Mouse (Mus musculus): Measurements from ENCODE around the gene Sec14l3. TPM values are rescaled to one million over a fixed set of nuclear protein-coding genes. Genes with fewer than 3 reads are reported as not detected.
"Not testable (repeated sequence)": the region's sequence is repeated elsewhere in the genome, so short reads cannot be mapped to it uniquely, and the experiment has no call there.

Sec14l3 gene
- polyA plus RNA-seq, 1 experiment: not detected

DNA sequence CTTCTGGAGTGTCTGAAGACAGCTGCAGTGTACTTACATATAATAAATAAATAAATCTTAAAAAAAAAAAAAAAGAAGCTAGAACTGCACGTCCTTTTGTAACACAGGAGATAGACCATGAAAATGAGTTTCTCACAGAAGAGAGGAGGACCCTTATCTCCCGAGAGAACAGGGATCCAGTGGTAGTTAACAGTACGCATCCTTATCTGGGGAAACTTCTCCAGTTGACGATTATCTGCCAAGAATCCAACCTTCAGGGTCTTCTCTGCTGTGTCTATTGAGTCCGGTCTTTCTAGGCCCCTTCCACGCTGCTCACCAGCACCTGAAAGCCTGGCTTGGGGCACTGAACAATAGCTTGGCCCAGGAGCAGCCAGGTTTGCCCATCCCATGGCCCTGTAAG, 49.3 kb downstream of the Sec14l3 start:
- H3K4me3 ChIP-seq (ENCODE audit: insufficient read depth, low read length): no peak overlapping the region
- no peaks in the 10 kb centered on the region for H3K4me1 ChIP-seq (ENCODE audit: control insufficient read depth, insufficient read depth, low read length)
- H3K27ac ChIP-seq (ENCODE audit: insufficient read depth, low read length): no peak overlapping the region
- TF ChIP-seq POLR2A (IDR thresholded peaks at IDR 0.05; ENCODE audit: low read depth, low read length) (no peak), CTCF (IDR thresholded peaks at IDR 0.05; ENCODE audit: borderline replicate concordance, insufficient read depth, low read length) (no peak)

DNA sequence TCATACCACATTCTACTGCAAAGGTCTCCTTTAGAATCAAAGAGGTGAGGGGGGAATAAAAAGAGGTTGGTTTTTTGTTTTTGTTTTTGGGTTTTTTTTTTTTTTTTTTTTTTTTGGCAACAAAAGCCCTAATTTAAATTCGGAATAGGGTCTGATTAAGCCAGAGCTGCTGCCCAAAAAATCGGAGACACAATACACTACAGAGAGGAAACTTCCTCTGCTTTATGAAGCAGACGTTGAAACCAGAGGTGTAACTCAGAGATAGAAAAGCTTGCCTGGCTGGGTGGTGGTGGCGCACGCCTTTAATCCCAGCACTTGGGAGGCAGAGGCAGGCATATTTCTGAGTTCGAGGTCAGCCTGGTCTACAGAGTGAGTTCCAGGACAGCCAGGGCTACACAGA, 49.9 kb downstream of the Sec14l3 start:
- H3K4me3 ChIP-seq (ENCODE audit: insufficient read depth, low read length); H3K27ac ChIP-seq (ENCODE audit: insufficient read depth, low read length); H3K4me1 ChIP-seq (ENCODE audit: control insufficient read depth, insufficient read depth, low read length): not testable (repeated sequence)

DNA sequence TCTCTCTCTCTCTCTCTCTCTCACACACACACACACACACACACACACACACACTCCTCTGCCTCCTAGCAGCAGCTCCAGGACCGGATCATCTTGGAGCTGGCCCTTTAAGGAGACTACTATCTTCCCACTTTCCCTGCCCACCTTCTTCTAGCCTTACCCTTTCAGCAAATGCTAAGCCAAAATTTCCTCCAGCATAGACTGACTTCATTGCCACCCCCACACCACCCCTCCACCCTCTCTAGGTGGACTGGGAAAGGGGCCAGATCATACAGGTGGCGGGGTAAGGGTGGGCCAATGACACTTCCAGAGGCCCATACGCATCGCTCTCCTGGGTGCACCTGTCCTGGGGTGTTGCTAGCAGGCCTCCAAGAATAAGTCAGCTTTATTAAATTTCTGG, 50.8 kb downstream of the Sec14l3 start:
- Histone ChIP-seq H3K4me1 (ENCODE audit: control insufficient read depth, insufficient read depth, low read length) (no peaks in the 10 kb centered on the region), H3K27ac (ENCODE audit: insufficient read depth, low read length) (no peak overlapping the region), H3K4me3 (ENCODE audit: insufficient read depth, low read length) (no peak overlapping the region)
- TF ChIP-seq POLR2A (IDR thresholded peaks at IDR 0.05; ENCODE audit: low read depth, low read length) (no peak), CTCF (IDR thresholded peaks at IDR 0.05; ENCODE audit: borderline replicate concordance, insufficient read depth, low read length) (no peak)

DNA sequence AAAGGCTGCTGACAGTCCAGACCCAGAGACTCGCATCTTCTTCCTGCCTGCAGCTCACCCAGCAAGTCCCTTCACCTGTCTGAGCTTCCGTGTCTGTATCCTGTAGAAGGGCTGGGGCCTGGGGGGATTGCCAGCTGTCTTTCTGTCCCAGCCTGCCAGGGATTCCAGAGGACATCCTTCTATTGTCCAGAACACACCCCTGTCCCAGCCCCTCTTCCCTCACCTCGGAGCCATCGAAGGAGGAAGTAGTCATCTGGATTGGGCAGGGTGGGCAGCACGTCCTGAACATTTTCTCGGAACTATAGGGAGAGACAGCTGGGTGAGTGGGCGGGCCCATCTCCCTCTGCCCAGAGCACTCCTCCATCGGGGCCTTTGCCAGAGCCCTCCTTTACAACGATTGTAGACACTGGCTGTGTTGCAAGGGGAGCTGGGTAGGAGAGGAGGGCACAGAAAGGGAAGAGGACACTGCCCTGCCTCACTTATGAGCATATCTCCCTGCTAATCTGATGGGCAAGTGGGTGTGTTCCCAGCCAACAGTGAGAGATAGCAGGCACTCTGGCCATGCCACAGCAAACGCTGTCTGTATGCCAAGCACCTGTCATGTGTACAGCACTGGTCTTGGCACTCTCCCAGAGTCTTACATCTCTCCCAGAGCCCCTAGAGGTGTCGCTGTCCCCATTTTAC, 52.0 kb downstream of the Sec14l3 start:
- TF ChIP-seq CTCF (IDR thresholded peaks at IDR 0.05; ENCODE audit: borderline replicate concordance, insufficient read depth, low read length) (no peak), POLR2A (IDR thresholded peaks at IDR 0.05; ENCODE audit: low read depth, low read length) (no peak)
- no peak overlapping the region for H3K4me3 ChIP-seq (ENCODE audit: insufficient read depth, low read length)
- H3K27ac ChIP-seq (ENCODE audit: insufficient read depth, low read length): no peak overlapping the region
- no peaks in the 10 kb centered on the region for H3K4me1 ChIP-seq (ENCODE audit: control insufficient read depth, insufficient read depth, low read length)

DNA sequence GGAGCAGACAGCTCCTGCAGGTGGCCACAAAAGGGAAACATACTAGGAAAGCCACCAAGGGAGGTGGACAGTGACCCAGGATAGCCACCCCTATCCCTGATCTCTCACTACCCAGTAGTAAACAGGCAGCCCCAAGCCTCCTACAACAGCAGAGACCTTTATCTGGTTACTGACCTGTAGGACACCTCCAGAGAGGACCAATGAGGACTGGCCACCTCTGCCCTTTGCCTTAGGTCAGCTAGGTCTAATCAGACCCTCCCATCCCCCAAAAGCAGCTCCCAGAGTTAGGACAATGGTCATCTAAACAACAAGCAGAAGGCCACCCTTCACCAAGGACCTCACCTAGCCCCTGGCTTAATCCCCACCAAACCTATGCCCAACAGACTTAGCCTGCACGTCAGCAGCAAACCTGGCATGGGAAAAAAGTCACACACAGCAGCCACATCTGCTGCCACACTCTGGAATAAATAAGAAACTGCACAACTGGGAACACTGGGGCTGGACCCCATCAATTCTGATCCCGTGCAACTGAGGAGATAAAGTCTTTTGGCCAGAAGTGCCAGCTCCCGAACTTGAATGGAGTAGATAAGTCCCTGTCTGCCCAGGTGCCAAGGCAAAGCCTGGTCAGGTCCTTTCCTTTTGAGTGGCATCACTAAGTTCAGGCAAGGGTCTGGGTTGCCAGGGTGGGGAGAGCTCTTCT, 52.9 kb downstream of the Sec14l3 start:
- TF ChIP-seq CTCF (IDR thresholded peaks at IDR 0.05; ENCODE audit: borderline replicate concordance, insufficient read depth, low read length) (no peak), POLR2A (IDR thresholded peaks at IDR 0.05; ENCODE audit: low read depth, low read length) (no peak)

DNA sequence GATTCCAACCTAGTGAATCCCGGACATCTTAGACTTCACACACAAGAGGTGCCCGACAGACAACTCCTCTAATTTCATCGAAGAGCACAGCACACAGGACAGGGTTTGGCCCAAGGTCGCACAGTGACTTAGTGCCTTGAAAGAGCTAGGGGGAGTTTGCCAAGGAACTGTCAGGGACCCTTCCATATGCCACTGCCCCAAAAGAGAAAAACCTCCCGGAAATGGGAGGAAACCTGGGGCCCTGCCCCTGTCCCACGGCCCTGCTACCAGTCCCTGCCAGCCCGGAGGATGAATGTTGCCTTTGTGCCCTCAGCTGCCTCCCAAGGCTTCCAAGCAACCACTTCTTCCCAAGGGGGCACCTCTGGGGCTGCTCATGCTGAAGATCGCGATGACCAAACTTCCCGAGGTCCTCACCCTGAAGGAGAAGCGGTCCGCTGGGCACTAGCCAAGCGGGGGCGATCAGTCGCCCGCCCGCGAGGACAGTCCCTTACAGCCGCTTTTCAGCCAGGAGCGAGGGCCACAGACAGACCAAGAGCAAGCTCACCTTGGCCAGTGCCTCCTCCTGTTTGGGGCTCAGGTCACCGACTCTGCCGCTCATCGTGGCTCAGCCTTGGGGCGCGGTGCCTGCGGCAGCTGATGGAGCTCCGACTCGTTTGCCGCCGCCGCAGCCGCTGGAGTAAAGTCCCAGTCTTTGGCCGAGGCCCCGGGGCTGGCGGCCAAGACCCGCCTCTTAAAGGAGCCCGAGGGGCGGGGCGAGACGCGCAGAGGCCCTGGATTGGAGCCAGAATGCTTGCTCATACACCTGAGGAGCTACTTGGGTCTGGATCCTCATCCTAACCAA, 53.7 kb downstream of the Sec14l3 start:
- Histone ChIP-seq H3K4me1 (ENCODE audit: control insufficient read depth, insufficient read depth, low read length) (no peaks in the 10 kb centered on the region), H3K4me3 (ENCODE audit: insufficient read depth, low read length) (peak overlapping the region; percentile 60), H3K27ac (ENCODE audit: insufficient read depth, low read length) (no peak overlapping the region)
- peak; percentile 61 for TF ChIP-seq POLR2A (IDR thresholded peaks at IDR 0.05; ENCODE audit: low read depth, low read length)
- no peak for TF ChIP-seq CTCF (IDR thresholded peaks at IDR 0.05; ENCODE audit: borderline replicate concordance, insufficient read depth, low read length)

More for the DNA sequence above, 52.9 kb downstream of the Sec14l3 start:
- Histone ChIP-seq H3K4me1 (ENCODE audit: control insufficient read depth, insufficient read depth, low read length) (no peaks in the 10 kb centered on the region), H3K27ac (ENCODE audit: insufficient read depth, low read length) (no peak overlapping the region), H3K4me3 (ENCODE audit: insufficient read depth, low read length) (peak overlapping the region; percentile 60)

DNA sequence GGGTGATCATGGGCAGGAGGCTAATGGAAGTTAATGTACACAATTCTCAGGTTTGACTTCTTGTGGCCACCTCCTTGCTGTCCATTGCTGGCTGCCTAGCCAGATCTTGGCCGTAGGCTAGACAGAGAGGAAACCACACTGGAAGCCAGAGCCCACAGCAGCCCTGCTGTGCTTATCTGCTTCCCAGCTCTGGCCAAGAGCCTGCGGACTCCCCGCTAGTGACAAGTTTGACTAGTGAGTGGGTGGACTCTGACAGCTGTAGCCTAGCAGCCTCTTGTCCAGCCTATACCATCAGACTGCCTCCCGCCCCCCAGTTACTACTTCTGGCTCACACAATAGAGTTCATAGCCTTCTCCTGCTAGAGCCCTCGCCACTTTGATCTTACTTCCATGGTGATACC, 55.0 kb downstream of the Sec14l3 start:
- H3K27ac ChIP-seq (ENCODE audit: insufficient read depth, low read length): no peak overlapping the region
- no peak overlapping the region for H3K4me3 ChIP-seq (ENCODE audit: insufficient read depth, low read length)
- no peak for TF ChIP-seq POLR2A (IDR thresholded peaks at IDR 0.05; ENCODE audit: low read depth, low read length)
- TF ChIP-seq CTCF (IDR thresholded peaks at IDR 0.05; ENCODE audit: borderline replicate concordance, insufficient read depth, low read length): no peak
- H3K4me1 ChIP-seq (ENCODE audit: control insufficient read depth, insufficient read depth, low read length): no peaks in the 10 kb centered on the region

DNA sequence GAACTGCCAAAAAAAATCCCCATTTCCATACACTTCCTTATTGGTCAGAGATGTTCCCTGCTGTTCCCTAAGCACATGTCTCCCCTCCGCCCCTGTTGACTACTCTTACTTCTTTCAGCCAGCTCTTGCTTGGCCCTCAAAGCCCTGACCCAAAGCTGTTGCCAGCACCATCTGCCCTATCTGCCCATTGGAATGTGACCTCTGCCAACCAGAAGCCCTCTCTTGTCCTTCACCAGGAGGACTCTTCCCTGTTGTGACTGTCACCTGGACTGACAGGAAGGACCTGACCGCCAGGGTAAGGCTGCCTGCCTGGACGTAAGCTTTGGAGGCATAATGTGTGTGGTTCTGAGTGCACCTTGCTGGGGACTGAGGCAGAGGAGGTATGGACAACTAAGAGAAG, 57.0 kb downstream of the Sec14l3 start:
- Histone ChIP-seq H3K4me1 (ENCODE audit: control insufficient read depth, insufficient read depth, low read length) (no peaks in the 10 kb centered on the region), H3K27ac (ENCODE audit: insufficient read depth, low read length) (no peak overlapping the region), H3K4me3 (ENCODE audit: insufficient read depth, low read length) (no peak overlapping the region)
- TF ChIP-seq CTCF (IDR thresholded peaks at IDR 0.05; ENCODE audit: borderline replicate concordance, insufficient read depth, low read length) (no peak), POLR2A (IDR thresholded peaks at IDR 0.05; ENCODE audit: low read depth, low read length) (no peak)

DNA sequence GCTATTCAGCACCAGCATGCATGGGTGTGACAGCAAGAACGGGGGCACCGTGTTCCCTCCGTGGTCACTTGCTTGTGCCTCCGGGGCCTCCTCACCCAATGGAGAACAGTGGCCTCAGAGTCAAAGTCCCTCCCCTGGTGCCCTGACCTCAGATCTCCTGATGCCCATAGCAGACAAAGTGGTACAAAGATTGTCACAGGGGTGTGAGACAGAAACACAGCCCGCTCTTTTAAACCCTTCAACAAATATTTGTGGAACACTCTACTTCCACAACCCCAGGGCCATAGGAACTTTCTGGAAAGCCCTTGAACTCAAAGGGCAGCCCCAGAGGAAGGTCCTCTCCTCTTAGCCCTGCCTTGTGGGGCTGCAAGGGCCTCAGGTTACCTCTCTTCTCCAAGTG, 57.6 kb downstream of the Sec14l3 start:
- no peak overlapping the region for H3K27ac ChIP-seq (ENCODE audit: insufficient read depth, low read length)
- H3K4me1 ChIP-seq (ENCODE audit: control insufficient read depth, insufficient read depth, low read length): no peaks in the 10 kb centered on the region
- H3K4me3 ChIP-seq (ENCODE audit: insufficient read depth, low read length): no peak overlapping the region
- no peak for TF ChIP-seq POLR2A (IDR thresholded peaks at IDR 0.05; ENCODE audit: low read depth, low read length)
